11 mouse cellular contexts compared by ENCODE assay signal in genomic region chr9:32509706-32510156, GRCm38 (mm10). TPM values are rescaled to one million over a fixed set of nuclear protein-coding genes. Genes with fewer than 3 reads are reported as not detected.
DNase-seq lines count a peak whose midpoint lies in the region; ATAC-seq and TF ChIP-seq lines count a peak whose summit lies in the region.
"Had no signal": no experiment of that assay in that cellular context is flagged by ENCODE, and none has a peak within 500 bp of the region (broad histone marks: within the 10 kb centered on the region; RNA-seq: fewer than 3 reads in every experiment).

No protein-coding gene starts in this region.

- peaks cover 38% of the 10 kb centered on the region for H3K36me3 ChIP-seq in heart, adult 2 months (ENCODE audit: control insufficient read depth, insufficient read depth, low read length)
- H3K36me3 ChIP-seq in kidney, embryonic 16.5 days (ENCODE audit: insufficient read depth, low read length) = no peaks in the 10 kb centered on the region
- H3K36me3 ChIP-seq: embryonic facial prominence, embryonic 15.5 days had no signal

- TF ChIP-seq POLR2A in heart, adult 2 months (IDR thresholded peaks at IDR 0.05; ENCODE audit: insufficient read depth, low read depth, low read length) = no peak

- no peak for TF ChIP-seq EP300 in heart, adult 2 months (IDR thresholded peaks at IDR 0.05; ENCODE audit: insufficient read depth, low read depth, low read length)

- H3K79me2 ChIP-seq in heart, adult 2 months (replicated peaks; ENCODE audit: control insufficient read depth, insufficient read depth, low read length) = peaks cover 5% of the 10 kb centered on the region; the same call in 1 of the 2 replicates

- H3K27ac ChIP-seq in heart, adult 2 months = peak overlapping the region; percentile 91
- H3K27ac ChIP-seq in kidney, embryonic 16.5 days (ENCODE audit: low read length) = no peak overlapping the region
- H3K27ac ChIP-seq: embryonic facial prominence, embryonic 15.5 days had no signal

- peak overlapping the region; percentile 13; the same call in 1 of the 2 replicates for H3K9ac ChIP-seq in heart, adult 2 months (ENCODE audit: low read depth, low read length)
- no peak overlapping the region for H3K9ac ChIP-seq in kidney, embryonic 16.5 days (replicated peaks; ENCODE audit: low read length)
- H3K9ac ChIP-seq: embryonic facial prominence, embryonic 15.5 days had no signal

- TF ChIP-seq CTCF in heart, adult 2 months (IDR thresholded peaks at IDR 0.05) = no peak

- H3K4me1 ChIP-seq in heart, adult 2 months (ENCODE audit: control insufficient read depth, insufficient read depth, low read length) = peaks cover 47% of the 10 kb centered on the region
- peaks cover 34% of the 10 kb centered on the region for H3K4me1 ChIP-seq in kidney, embryonic 16.5 days (ENCODE audit: insufficient read depth, low read length)

- no peak overlapping the region for H3K4me3 ChIP-seq in heart, adult 2 months
- no peak overlapping the region for H3K4me3 ChIP-seq in kidney, embryonic 16.5 days (ENCODE audit: low read length)
- H3K4me3 ChIP-seq: embryonic facial prominence, embryonic 15.5 days had no signal

- DNase-seq in heart, adult 2 months = peak in 1 of 2 experiments; percentile 58
- DNase-seq in heart, postnatal 14 days = no peak
- DNase-seq in lung, postnatal 36 days = peak; percentile 75
- peak; percentile 80 to 91 for DNase-seq in thymus, adult 18-20 months
- DNase-seq in urinary bladder, postnatal 36 days (ENCODE audit: low spot score in 2 of 2) = no peak
- DNase-seq in cerebellum, postnatal 36 days = no peak
- DNase-seq: kidney, adult 9 months; right cerebral cortex, postnatal 25 days had no signal

- WGBS in heart, adult 2 months = 44% methylated on average over 7 of the region's 7 CpGs
- WGBS in kidney, embryonic 16.5 days = 59% methylated on average over 7 of the region's 7 CpGs

- no peak overlapping the region for H3K4me2 ChIP-seq in kidney, embryonic 16.5 days (replicated peaks; ENCODE audit: low read depth, low read length)
- H3K4me2 ChIP-seq: embryonic facial prominence, embryonic 15.5 days had no signal

- no peaks in the 10 kb centered on the region for H3K27me3 ChIP-seq in heart, adult 2 months (ENCODE audit: control insufficient read depth, insufficient read depth, low read length)
- no peaks in the 10 kb centered on the region for H3K27me3 ChIP-seq in kidney, embryonic 16.5 days (ENCODE audit: insufficient read depth, low read length)
- H3K27me3 ChIP-seq: embryonic facial prominence, embryonic 15.5 days had no signal

- peak; percentile 47 for ATAC-seq in activated CD4-positive, CD25-positive, alpha-beta regulatory T cell, adult 4 months
- ATAC-seq in kidney, embryonic 16.5 days (ENCODE audit: low FRiP score, low TSS enrichment) = no peak

- intact Hi-C loops in heart, adult 2 months (cut with DNase I) = no loop called here
- intact Hi-C loops in heart, postnatal 14 days (cut with DNase I) = no loop called here

- no peaks in the 10 kb centered on the region for H3K9me3 ChIP-seq in kidney, embryonic 16.5 days (ENCODE audit: low read length)
- H3K9me3 ChIP-seq: embryonic facial prominence, embryonic 15.5 days had no signal

RNA-seq across cellular contexts. Expression of gene Fli1, which starts 32.9 kb away (rescaled TPM):
- total RNA-seq in heart, adult 2 months (2021) = 10 to 100 TPM; 23.5 to 28.2 TPM
- polyA plus RNA-seq in heart, adult 2 months (2012; rRNA removed) = 14.9 and 17.4 TPM in 2 replicates
- 10 to 100 TPM; 37.0 to 41.0 TPM for total RNA-seq in heart, postnatal 14 days (2021)
- 100 to 1,000 TPM; 114 to 122 TPM for polyA plus RNA-seq in activated CD4-positive, CD25-positive, alpha-beta regulatory T cell, adult 4 months (2017; shearing (Covaris generic))
- polyA plus RNA-seq in kidney, embryonic 16.5 days (2015; fragmentation: Nextera tagmentation; extraction: Ambion mirVana) = 29.4 and 30.3 TPM in 2 replicates

Comparison
In these comparisons a context has a peak if more than half of its experiments do, and no peak if none do; other contexts are left out.
1. DNase-seq: peak in lung, postnatal 36 days (single experiment) and thymus, adult 18-20 months (2 of 2); none in heart, postnatal 14 days (0 of 2), urinary bladder, postnatal 36 days (0 of 2) and cerebellum, postnatal 36 days (0 of 2).